Mouse (Mus musculus) forebrain, embryonic 11.5 days (tissue): Measurements from ENCODE around the gene Olfr1487. TPM values are rescaled to one million over a fixed set of nuclear protein-coding genes. Genes with fewer than 3 reads are reported as not detected.
"Not testable (repeated sequence)": the region's sequence is repeated elsewhere in the genome, so short reads cannot be mapped to it uniquely, and the experiment has no call there.

Experiments used
- ATAC-seq: fragments of 200-750 bp; cut with Nextera tagmentation; replicated peaks from 2 replicates; pipeline ENCODE4 v1.8.0; 2017; ENCODE audit warnings: moderate TSS enrichment; ENCODE audit not compliant: low FRiP score
- DNase-seq: peaks from one replicate; pipeline ENCODE4 v3.0.0-alpha.2; 2017; ENCODE audit warnings: low spot score
- H3K27ac ChIP-seq: fragments of 300-500 bp; sonication (generic); 2 replicates; pipeline ENCODE4 v1.5.1; 2014; ENCODE audit warnings: low read depth, low read length
- H3K27me3 ChIP-seq: fragments of 300-500 bp; sonication (generic); 2 replicates; pipeline ENCODE4 v1.6.1; 2014; ENCODE audit warnings: mild to moderate bottlenecking, low read length, mixed read lengths; ENCODE audit not compliant: control insufficient read depth, insufficient read depth
- H3K36me3 ChIP-seq: fragments of 300-500 bp; sonication (generic); 2 replicates; pipeline ENCODE4 v1.6.1; 2014; ENCODE audit warnings: mild to moderate bottlenecking, low read length, moderate library complexity, mixed read lengths; ENCODE audit not compliant: control insufficient read depth, insufficient read depth
- H3K4me1 ChIP-seq: fragments of 300-500 bp; sonication (generic); replicated peaks from 2 replicates; pipeline ENCODE4 v1.6.1; 2014; ENCODE audit warnings: low read length, mixed read lengths; ENCODE audit not compliant: control insufficient read depth, insufficient read depth
- H3K4me2 ChIP-seq: fragments of 300-500 bp; sonication (generic); 2 replicates; pipeline ENCODE4 v1.6.1; 2014; ENCODE audit warnings: low read depth, mild to moderate bottlenecking, low read length, moderate library complexity, mixed read lengths; ENCODE audit not compliant: severe bottlenecking
- H3K4me3 ChIP-seq: fragments of 300-500 bp; sonication (generic); 2 replicates; pipeline ENCODE4 v1.5.1; 2014; ENCODE audit warnings: low read depth, low read length
- H3K9ac ChIP-seq: fragments of 300-500 bp; sonication (generic); 2 replicates; pipeline ENCODE4 v1.6.1; 2014; ENCODE audit warnings: low read length
- H3K9me3 ChIP-seq: fragments of 300-500 bp; sonication (generic); 2 replicates; pipeline ENCODE4 v1.6.1; 2016; ENCODE audit warnings: low read length, mixed read lengths; ENCODE audit not compliant: control insufficient read depth
- WGBS: fragments of 180-500 bp; shearing (Covaris S2); extraction: QIAGEN DNeasy Blood & Tissue Kit; methylation state at CpG from one replicate; pipeline ENCODE4 v1.1.7; 2014; 5-methylcytosine and 5-hydroxymethylcytosine counted together
- microRNA-seq: library from miRNA; unstranded; fragments of <30 nt; microRNA quantifications from one replicate; pipeline ENCODE4, GENCODE M21; 2016; ENCODE audit not compliant: insufficient number of aligned reads
- polyA plus RNA-seq: library from polyadenylated mRNA; unstranded; fragments of >200 nt; fragmentation: Nextera tagmentation; extraction: Ambion mirVana; gene quantifications from 2 replicates; pipeline ENCODE4 v1.2.1, GENCODE M21; 2014

The Olfr1487 gene
- not detected in 2 replicates for polyA plus RNA-seq

DNA sequence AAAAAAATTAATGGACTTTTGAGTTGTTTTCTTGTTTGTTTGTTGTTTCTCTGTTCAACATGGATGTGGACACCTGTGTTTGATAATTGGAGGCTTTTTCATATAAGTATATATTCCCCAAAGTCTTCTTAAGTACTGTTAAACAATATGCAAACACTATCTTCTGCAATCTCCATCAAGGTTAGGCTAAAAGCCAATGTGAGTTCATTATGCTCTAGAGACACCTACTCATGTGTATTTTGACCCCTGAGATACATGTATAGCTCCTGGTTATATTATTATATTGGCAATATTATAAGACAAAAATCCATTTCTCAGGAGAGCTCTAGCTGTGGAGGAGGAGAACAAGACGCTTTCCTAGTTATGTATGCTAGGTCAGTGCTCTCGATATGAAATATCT is at the start of gene Olfr1487:
Olfr1487 (plus strand) TSS at position 301 of the 400 bp plus-strand sequence.
- H3K4me3 ChIP-seq, DNase-seq, H3K27me3 ChIP-seq, H3K4me2 ChIP-seq, H3K27ac ChIP-seq, H3K36me3 ChIP-seq, H3K9ac ChIP-seq, ATAC-seq, H3K4me1 ChIP-seq, H3K9me3 ChIP-seq: not testable (repeated sequence)
- WGBS, result 93% methylated on average over 2 of the region's 2 CpGs

GRCm38 (mm10) chr19:13583211-13583610 is 34.0 kb upstream of the Olfr1487 start, which contains the start of gene Olfr1484:
Gene Olfr1484 (plus strand): TSS chr19:13583511.
- Histone ChIP-seq H3K9ac (no peak within 1 kb of the TSS), H3K27ac (no peak within 1 kb of the TSS), H3K36me3 (no peaks in the 10 kb centered on the region), H3K9me3 (no peaks in the 10 kb centered on the region), H3K27me3 (no peaks in the 10 kb centered on the region), H3K4me1 (no peaks in the 10 kb centered on the region), H3K4me2 (no peak within 1 kb of the TSS), H3K4me3 (no peak within 1 kb of the TSS)
- no peak for ATAC-seq
- DNase-seq, result no peak
- 93% methylated on average over 1 of the region's 1 CpGs for WGBS

DNA sequence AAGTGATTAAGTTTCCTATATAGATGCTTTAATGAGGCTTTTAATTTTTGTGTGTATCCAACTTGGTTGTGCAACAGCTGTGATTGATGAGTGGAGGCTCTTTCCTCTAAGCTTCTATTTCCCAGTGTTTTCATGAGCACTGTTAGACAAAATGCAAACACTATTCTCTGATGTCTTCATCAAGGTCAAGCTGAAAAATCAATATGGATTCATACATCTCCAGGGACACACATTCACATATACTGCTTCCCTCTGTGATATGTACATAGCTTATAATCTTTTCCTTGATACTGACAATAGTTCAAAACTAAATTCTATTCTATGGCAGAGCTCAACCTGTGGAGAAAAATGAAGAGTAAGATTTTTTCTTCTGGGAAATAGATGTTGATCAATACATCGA is 14.1 kb downstream of the Olfr1487 start, which contains the start of gene Olfr1489:
Olfr1489 (plus strand) TSS at position 301 of the 400 bp plus-strand sequence.
- DNase-seq (no peak), ATAC-seq (no peak)
- Histone ChIP-seq H3K4me1 (no peaks in the 10 kb centered on the region), H3K9me3 (no peaks in the 10 kb centered on the region; the same call in 1 of the 2 replicates), H3K27ac (no peak within 1 kb of the TSS), H3K9ac (no peak within 1 kb of the TSS), H3K4me3 (no peak within 1 kb of the TSS), H3K27me3 (no peaks in the 10 kb centered on the region), H3K4me2 (no peak within 1 kb of the TSS), H3K36me3 (no peaks in the 10 kb centered on the region)
- 96% methylated on average over 1 of the region's 1 CpGs for WGBS

DNA sequence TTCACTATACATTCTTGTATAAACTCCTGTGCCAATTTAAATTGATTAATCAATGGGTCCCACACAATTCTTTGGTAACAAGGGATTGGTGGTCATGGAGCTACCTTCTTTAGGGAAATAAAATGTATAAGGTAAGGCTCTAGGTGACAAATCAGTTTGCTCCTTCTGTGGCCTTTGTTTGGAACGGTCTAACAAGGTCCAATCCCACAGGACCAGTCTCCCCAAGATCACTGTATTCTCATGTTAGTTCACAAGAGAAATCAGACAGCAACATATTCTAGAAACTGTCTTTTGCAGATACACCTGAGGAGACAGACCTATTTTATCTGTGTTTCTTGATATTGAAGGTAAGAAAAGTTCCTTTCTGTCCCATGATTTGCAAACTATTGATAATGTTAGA is 33.6 kb downstream of the Olfr1487 start, which contains the start of gene Olfr1490:
Olfr1490 (plus strand) TSS at position 301 of the 400 bp plus-strand sequence.
- Histone ChIP-seq H3K27me3 (no peaks in the 10 kb centered on the region), H3K4me2 (no peak within 1 kb of the TSS), H3K9ac (no peak within 1 kb of the TSS), H3K4me1 (no peaks in the 10 kb centered on the region), H3K36me3 (no peaks in the 10 kb centered on the region), H3K9me3 (no peaks in the 10 kb centered on the region), H3K27ac (no peak within 1 kb of the TSS), H3K4me3 (no peak within 1 kb of the TSS)
- DNase-seq (no peak), ATAC-seq (no peak)
- WGBS, result 76% methylated on average over 1 of the region's 1 CpGs

Small RNAs within 50 kb of the gene (microRNA-seq; reads per million reads assigned to microRNA genes)
- gene Gm22323 (not detected), gene Gm23931 (not detected)

Other genes with a start within 250 kb of the Olfr1487 start
- not detected in 2 replicates for gene Olfr1469, start 209.5 kb upstream of the Olfr1487 start, polyA plus RNA-seq
- not detected in 2 replicates for gene Olfr1471, start 174.0 kb upstream of the Olfr1487 start, polyA plus RNA-seq
- gene Olfr1472, start 161.3 kb upstream of the Olfr1487 start, polyA plus RNA-seq, result not detected in 2 replicates
- gene Olfr1474, start 147.8 kb upstream of the Olfr1487 start, polyA plus RNA-seq, result not detected in 2 replicates
- gene Olfr1475, start 137.2 kb upstream of the Olfr1487 start, polyA plus RNA-seq, result not detected in 2 replicates
- gene Olfr1477, start 116.8 kb upstream of the Olfr1487 start, polyA plus RNA-seq, result not detected in 2 replicates
- not detected in 2 replicates for gene Olfr1480, start 89.5 kb upstream of the Olfr1487 start, polyA plus RNA-seq
- not detected in 2 replicates for gene Olfr1484, start 33.9 kb upstream of the Olfr1487 start, polyA plus RNA-seq
- gene Olfr1489, start 14.2 kb downstream of the Olfr1487 start, polyA plus RNA-seq, result not detected in 2 replicates
- not detected in 2 replicates for gene Olfr1490, start 33.7 kb downstream of the Olfr1487 start, polyA plus RNA-seq
- gene Olfr1491, start 79.9 kb downstream of the Olfr1487 start, polyA plus RNA-seq, result not detected in 2 replicates
- gene Olfr1493-ps1, start 105.9 kb downstream of the Olfr1487 start, polyA plus RNA-seq, result not detected in 2 replicates
- not detected in 2 replicates for gene Olfr1494, start 122.4 kb downstream of the Olfr1487 start, polyA plus RNA-seq
- gene Olfr1495, start 147.2 kb downstream of the Olfr1487 start, polyA plus RNA-seq, result not detected in 2 replicates
- gene Olfr1496, start 160.5 kb downstream of the Olfr1487 start, polyA plus RNA-seq, result not detected in 2 replicates
- not detected in 2 replicates for gene Olfr1497, start 180.8 kb downstream of the Olfr1487 start, polyA plus RNA-seq
- not detected in 2 replicates for gene Olfr1499, start 202.1 kb downstream of the Olfr1487 start, polyA plus RNA-seq
- gene Olfr1500, start 213.1 kb downstream of the Olfr1487 start, polyA plus RNA-seq, result not detected in 2 replicates
- gene Olfr1501, start 233.3 kb downstream of the Olfr1487 start, polyA plus RNA-seq, result not detected in 2 replicates
- not detected in 2 replicates for gene Olfr1502, start 244.4 kb downstream of the Olfr1487 start, polyA plus RNA-seq